ENCODE assay signal across 8 mouse cellular contexts in genomic region chr2:94289169-94289568, GRCm38 (mm10).
A peak's percentile ranks its signal among the peaks of the same experiment; 100 is the strongest.
DNase-seq lines count a peak whose midpoint lies in the region; ATAC-seq lines count a peak whose summit lies in the region.

No protein-coding gene starts in this region.

- H3K27ac ChIP-seq in midbrain, embryonic 12.5 days (replicated peaks), result peak overlapping the region; percentile 80

- H3K4me1 ChIP-seq in midbrain, embryonic 12.5 days, result peaks cover 26% of the 10 kb centered on the region

- peak overlapping the region; percentile 33 for H3K4me2 ChIP-seq in midbrain, embryonic 12.5 days (replicated peaks)

- no peaks in the 10 kb centered on the region for H3K36me3 ChIP-seq in midbrain, embryonic 12.5 days

- ATAC-seq in cerebellum, adult (ENCODE audit: insufficient number of reproducible peaks, low FRiP score, low TSS enrichment), result no peak
- ATAC-seq in midbrain, embryonic 12.5 days (ENCODE audit: low FRiP score, low read depth), result peak; percentile 96

- no peak overlapping the region for H3K4me3 ChIP-seq in midbrain, embryonic 12.5 days

- WGBS in midbrain, embryonic 12.5 days, result 6% methylated on average over 2 of the region's 2 CpGs

- H3K9ac ChIP-seq in midbrain, embryonic 12.5 days (replicated peaks), result no peak overlapping the region

- peak; percentile 58 for DNase-seq in cerebellum, adult 9-10 months
- peak; percentile 10 for DNase-seq in urinary bladder, postnatal 14 days (ENCODE audit: low spot score)
- DNase-seq in urinary bladder, postnatal 36 days (ENCODE audit: low spot score in 2 of 2), result no peak
- DNase-seq in kidney, adult 9 months, result peak; percentile 70
- no peak for DNase-seq in gastrocnemius, adult 18-20 months (ENCODE audit: low spot score)
- DNase-seq in urinary bladder, adult 18-20 months (ENCODE audit: low spot score in 2 of 2), result no peak

- H3K9me3 ChIP-seq in midbrain, embryonic 12.5 days, result no peaks in the 10 kb centered on the region

- H3K27me3 ChIP-seq in midbrain, embryonic 12.5 days, result peaks cover 3% of the 10 kb centered on the region; the same call in 1 of the 2 replicates

Comparison
In these comparisons a context has a peak if more than half of its experiments do, and no peak if none do; other contexts are left out.
1. DNase-seq: peak in cerebellum, adult 9-10 months (single experiment), urinary bladder, postnatal 14 days (single experiment) and kidney, adult 9 months (single experiment); none in urinary bladder, postnatal 36 days (0 of 2), gastrocnemius, adult 18-20 months (single experiment) and urinary bladder, adult 18-20 months (0 of 2).